Mouse (Mus musculus): ENCODE measurements at regions not wholly inside any gene's neighbourhood (a gene's known extent, or its start where the extent isn't known, plus 50 kb on each side); places are given as distances from the start of the nearest gene placed in this dataset.
A peak's percentile ranks its signal among the peaks of the same experiment; 100 is the strongest.

- peak; percentile 74 for DNase-seq
Observed at GRCm38 (mm10) chr6:139391307-139391706, 110.5 kb downstream of the Rergl start.

- DNase-seq, result no peak
Observed at GRCm38 (mm10) chr6:139350939-139351338, 150.8 kb downstream of the Rergl start.

GRCm38 (mm10) chr6:139325226-139325625, 176.6 kb downstream of the Rergl start:
- DNase-seq, result no peak

- DNase-seq, result peak; percentile 73
Observed at GRCm38 (mm10) chr6:139307651-139308050, 194.1 kb downstream of the Rergl start.

GRCm38 (mm10) chr6:139304306-139304705, 197.5 kb downstream of the Rergl start:
- DNase-seq, result peak; percentile 53

GRCm38 (mm10) chr6:139295701-139296100, 206.1 kb downstream of the Rergl start:
- DNase-seq, result no peak

- no peak for DNase-seq
Observed at GRCm38 (mm10) chr6:139279093-139279492, 222.7 kb downstream of the Rergl start.

- no peak for DNase-seq
Observed at GRCm38 (mm10) chr6:139275512-139275911, 226.3 kb downstream of the Rergl start.

- no peak for DNase-seq
Observed at GRCm38 (mm10) chr6:139253704-139254103, 248.1 kb downstream of the Rergl start.

GRCm38 (mm10) chr6:139248920-139249547, 252.7 kb downstream of the Rergl start:
- peak; percentile 85 for DNase-seq

- DNase-seq, result no peak
Observed at GRCm38 (mm10) chr6:139226127-139226526, 275.6 kb downstream of the Rergl start.

- peak; percentile 7 for DNase-seq
Observed at GRCm38 (mm10) chr6:139214488-139214887, 287.3 kb downstream of the Rergl start.

- peak; percentile 94 for DNase-seq
Observed at GRCm38 (mm10) chr6:139210256-139210655, 291.5 kb downstream of the Rergl start.

- no peak for DNase-seq
Observed at GRCm38 (mm10) chr6:139198601-139199000, 303.2 kb downstream of the Rergl start.

- no peak for DNase-seq
Observed at GRCm38 (mm10) chr6:139186431-139186830, 315.3 kb downstream of the Rergl start.

- DNase-seq, result no peak
Observed at GRCm38 (mm10) chr6:139160352-139160751, 341.4 kb downstream of the Rergl start.

- DNase-seq, result peak; percentile 10
Observed at GRCm38 (mm10) chr6:139159741-139160140, 342.0 kb downstream of the Rergl start.

- no peak for DNase-seq
Observed at GRCm38 (mm10) chr6:139154802-139155201, 347.0 kb downstream of the Rergl start.

- DNase-seq, result no peak
Observed at GRCm38 (mm10) chr6:139135693-139136092, 366.1 kb downstream of the Rergl start.

GRCm38 (mm10) chr6:139132083-139132679, 369.6 kb downstream of the Rergl start:
- no peak for DNase-seq

- DNase-seq, result no peak
Observed at GRCm38 (mm10) chr6:139108263-139108662, 393.5 kb downstream of the Rergl start.

- DNase-seq, result no peak
Observed at GRCm38 (mm10) chr6:139103397-139103796, 398.4 kb downstream of the Rergl start.

- DNase-seq, result no peak
Observed at GRCm38 (mm10) chr6:139099273-139099672, 402.5 kb downstream of the Rergl start.

- DNase-seq, result peak; percentile 73
Observed at GRCm38 (mm10) chr6:139075433-139075832, 417.1 kb upstream of the Igbp1b start.

- no peak for DNase-seq
Observed at GRCm38 (mm10) chr6:139027696-139028095, 369.4 kb upstream of the Igbp1b start.
